Mouse (Mus musculus): ENCODE data around the gene Tbc1d4.

The Tbc1d4 gene

DNA sequence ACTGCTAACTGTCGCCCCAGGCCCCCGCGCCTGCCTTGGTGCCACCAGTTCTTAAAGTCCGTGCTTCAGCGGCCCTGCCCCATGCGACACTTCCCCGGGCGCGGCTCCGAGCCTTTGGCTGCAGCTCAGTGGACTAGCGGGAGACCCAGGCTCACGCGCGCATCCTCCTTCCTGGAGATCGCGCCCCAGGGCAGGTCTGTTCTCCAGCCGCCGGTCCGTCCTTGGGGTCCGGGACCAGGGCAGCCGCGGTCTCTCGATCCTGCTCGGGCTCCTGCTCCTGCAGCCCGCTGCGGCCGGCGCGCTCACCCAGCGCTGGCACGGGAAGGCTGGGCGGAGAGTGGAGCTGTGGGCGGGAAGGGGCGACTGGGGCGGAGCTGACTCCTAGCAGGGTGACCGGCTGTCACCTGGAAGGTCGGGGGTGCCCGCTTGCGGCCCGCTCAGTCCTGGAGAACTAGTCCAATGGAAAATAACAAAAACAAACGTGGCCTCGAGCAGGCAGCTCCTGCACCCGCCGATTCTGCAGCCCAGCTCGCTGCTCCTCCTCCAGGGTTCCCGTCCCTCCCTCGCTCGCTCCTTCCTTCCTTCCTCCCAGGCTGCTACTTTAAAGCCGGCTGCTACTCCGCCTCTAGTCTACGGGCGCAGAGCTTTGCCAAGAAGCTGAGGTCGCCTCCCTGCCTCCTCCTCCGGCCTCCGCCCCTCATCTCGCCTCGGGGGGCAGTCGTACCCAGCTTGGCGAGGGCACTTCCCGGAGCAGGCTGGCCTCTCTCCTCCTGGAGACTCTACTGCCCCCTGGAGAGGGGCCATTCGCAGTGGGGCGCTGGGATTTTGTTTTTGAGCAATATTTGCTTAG, at the start of gene Tbc1d4:
TSS of gene Tbc1d4 (minus strand) at position 673 of the 850 bp plus-strand sequence.
- DNase-seq = peak; percentile 28 to 47

DNA sequence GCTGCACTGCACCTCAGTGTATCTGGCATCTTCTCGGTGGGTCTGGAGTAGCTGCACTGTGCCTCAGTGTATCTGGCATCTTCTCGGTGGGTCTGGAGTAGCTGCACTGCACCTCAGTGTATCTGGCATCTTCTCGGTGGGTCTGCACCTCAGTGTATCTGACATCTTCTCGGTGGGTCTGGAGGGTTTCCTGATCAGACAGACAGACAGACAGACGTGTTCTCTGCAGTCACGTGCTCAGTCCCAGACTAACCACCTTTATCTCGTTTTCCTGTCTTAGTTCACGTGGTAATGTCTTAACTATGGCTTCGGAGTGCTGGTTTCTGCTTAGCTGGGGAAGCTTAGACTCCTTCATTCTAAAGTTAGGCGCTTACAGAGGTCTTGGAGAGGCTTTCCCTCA, 47.3 kb upstream of the Tbc1d4 start:
- no peak for DNase-seq

DNA sequence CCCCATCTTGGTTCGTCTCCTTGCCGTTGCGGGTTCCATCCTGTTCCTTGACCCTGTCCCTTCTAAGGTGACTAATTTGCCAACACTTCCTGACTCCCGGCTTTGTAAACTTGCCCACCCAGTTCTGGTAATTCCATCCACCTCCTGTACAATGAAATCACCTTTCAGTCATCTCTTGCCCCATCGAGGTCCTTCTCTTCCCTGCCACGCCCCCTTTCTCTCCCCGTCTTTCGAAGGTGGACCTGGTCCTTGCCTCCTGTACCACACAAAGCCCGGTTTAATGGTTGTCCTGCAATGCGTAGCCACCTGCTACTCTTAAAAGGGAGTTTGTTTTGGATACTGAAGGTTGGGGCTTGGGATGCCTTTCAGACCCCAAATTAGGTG, 45.5 kb upstream of the Tbc1d4 start:
- DNase-seq = no peak

DNA sequence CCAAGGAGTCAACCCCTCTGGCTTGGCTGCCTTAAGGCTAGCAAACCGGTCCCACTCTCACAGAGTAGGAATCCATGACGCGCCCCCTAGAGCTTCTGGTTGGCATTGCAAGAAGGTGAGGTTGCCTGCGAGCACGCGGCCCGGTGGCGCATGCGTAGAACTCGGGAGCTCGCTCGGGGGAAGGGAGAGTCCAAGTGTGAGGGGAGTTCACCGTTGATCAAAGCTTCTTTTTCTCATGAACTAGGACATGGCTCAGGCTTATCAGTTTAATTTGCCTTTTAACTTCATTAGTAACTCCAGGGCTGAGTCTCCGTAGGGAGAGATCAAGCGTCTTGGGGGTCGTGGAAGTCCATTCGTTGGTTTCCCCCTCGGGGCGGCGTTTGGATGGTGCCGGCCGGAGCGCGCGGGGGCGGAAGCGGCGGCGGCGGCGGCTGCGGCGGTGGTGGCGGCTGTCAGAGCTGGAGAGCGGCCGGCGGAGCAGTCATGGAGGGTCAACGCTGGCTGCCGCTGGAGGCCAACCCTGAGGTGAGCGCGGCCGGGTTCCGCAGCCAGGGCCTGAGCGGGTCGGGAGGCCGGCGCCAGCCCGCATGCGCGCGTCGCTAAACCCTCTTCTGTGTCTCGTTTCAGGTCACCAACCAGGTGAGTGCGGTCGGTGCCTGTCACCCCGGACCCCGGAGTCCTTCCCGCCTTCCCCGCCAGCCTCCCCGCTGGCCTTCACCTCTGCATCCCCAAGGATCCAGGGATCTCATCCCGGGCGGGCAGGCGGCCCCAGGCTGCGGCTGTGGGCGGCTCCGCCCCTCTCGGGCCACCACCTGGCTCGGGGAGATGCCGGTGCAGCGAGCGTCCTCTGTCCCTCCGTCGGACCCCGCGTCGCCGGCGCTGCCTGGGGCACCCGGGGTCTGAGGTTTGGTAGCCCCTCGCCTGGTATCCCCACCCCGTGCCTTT, 44.9 kb upstream of the Tbc1d4 start, which contains the start of gene Uchl3:
TSS of gene Uchl3 (plus strand) at position 387 of the 945 bp plus-strand sequence.
- DNase-seq = peak; percentile 91 to 98

DNA sequence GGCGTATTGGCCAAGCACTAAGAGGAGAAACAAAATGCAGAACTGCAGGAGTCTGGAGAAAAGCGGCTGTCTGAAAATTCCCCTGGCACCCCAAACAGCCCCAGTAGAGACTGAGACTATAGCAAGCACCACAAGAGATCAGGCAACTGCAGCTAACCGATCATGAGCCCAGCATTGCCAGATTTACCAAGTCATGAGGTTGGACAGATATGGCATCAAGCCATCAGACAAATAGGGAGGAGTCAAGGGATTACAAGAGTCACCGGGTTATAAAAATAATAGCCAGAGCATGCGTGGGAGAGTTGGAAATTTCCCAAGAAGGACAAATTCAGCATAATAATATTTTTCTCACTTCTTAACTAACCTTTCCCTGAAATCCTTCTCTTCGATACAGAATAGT, 43.6 kb upstream of the Tbc1d4 start:
- DNase-seq = no peak

DNA sequence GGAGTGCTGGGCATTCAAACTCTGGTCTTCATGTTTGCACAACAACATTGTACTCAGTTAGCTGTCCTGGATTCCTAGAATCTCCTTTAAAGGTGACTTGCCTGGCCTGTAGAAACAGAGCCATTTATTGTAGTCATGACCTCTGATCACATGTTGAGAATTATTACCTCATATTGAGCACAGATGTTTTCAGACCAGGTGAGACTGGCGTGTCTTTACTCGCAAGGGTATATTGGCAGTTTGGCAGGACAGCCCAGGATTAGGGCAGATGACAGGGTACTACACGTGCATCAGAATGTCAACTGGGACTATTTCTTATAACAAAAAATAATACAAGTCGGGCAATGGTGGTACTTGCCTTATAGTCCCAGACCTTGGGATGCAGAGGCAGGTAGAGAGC, 41.6 kb upstream of the Tbc1d4 start:
- no peak for DNase-seq

DNA sequence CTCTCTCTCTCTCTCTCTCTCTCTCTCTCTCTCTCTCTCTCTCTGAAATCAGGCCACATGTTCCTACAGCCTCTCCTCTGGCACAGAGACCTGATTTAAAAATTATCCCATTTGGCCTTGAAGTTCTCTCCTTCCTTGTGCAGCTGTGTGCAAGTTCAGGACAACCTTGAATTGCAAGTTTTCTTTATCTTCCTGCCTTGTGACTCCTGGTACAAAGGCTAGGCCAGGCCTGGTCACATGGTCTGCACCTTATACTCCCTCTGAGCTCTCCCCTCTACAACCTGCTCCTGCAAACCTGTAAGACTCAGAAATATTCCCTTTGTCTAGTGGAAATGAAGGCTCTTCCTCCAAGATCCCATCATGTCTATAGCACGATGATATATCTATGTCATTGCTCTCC, 36.0 kb upstream of the Tbc1d4 start:
- DNase-seq = no peak

DNA sequence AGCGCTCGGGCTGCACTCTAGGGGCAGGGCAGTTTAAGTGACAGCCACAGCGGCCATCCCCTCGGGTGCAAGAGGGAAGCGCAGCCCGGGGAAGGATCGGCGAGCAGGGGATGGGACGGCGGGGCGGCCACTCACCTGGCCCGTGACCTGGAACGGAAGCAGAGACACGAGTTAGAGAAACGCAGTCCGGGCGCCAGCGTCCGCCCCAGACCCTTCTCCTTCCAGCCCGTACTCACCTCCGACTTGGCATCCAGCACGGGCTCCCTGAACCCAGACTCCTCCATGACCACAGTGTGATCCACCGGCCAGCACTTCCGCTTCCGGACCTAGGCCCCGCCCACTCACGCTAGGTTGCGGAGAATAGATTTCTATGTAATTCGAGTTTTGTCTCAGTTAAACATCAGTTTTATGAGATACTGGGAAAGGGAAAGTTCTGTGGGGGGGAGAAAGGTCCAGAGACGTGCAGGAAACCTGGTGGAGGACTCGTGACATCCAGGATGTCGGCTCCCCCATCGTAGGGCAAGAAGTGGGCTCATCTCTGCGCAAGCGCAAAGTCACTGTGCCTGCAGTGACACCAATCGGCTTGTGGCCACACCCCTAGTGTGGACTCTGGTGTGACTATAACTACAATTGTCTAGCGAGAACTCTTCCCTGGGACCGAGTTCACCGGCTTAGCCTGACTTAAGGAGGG, 31.3 kb upstream of the Tbc1d4 start, which contains the start of gene Commd6:
TSS of gene Commd6 (minus strand) at position 534 of the 691 bp plus-strand sequence.
- DNase-seq = peak; percentile 82 to 86

DNA sequence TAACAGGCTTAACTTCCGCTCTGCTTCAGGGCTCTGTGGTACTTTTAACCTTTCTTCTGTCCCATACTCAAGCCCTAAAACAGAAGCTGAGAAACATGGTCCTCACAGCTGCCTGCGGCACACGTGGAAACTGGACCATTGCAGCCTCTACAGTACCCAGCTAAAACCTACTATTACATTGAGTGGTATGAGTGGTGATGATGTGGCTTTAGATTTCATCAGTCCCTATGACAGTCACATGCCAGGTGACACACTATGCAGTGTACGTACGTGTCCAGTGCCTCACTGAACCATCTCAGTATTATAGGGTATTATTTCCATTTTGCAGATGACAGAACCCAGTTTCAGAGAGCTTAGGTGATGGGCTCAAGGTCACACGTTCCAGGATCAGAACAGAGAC, 28.4 kb upstream of the Tbc1d4 start:
- DNase-seq = no peak

DNA sequence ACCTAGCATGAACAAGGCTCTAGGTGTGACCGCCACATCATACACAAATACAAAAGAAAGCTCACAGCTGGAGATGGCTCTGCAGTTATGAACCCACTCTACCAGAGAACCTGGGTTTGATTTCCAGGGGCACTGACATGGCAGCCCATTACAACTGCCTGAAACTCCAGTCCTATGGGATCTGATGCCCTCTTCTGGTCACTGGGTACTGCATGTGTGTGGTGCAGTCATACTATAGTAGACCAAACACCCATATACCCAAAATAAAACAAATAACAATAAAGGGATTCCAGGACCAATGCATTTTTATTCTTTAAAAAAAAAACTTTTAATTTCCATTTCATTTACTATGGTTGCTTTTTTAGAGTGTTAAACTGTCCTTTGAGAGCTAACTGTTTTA, 26.8 kb upstream of the Tbc1d4 start:
- DNase-seq = no peak

DNA sequence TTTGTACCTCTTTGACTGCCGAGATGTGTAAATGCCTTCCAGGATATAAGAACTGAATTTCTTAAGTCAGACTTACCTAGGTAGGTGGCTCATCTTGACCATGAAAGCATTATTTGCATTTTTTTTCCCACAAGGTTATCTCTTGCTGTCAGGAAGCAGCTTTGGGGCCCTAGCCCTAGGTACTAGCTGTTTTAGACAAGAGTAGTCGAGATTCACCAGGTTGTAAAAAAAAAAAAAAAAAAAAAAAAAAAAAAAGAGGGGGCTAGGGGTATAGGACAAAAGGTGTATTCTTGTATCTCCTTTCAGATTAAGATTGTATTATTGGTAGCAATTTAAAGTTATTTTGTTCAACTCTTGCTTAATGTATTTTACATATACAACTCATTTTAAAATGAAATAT, 21.6 kb upstream of the Tbc1d4 start:
- DNase-seq = no peak

DNA sequence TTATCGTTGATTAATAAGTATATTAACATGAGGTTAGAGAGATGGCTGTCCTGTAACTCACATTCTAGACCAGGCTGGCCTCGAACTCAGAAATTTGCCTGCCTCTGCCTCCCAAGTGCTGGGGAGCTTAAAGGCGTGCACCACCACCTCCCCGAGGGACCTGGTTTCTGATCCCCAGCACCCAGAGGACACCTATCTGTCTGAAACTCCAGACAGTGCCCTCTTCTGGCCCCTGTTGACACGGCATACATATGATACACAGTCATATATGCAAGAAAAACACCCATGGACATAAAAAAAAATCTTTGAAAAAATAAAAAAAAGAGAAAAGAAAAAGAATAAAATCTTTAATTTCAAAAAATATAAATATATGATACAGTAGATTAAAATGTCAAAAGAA, 8.7 kb upstream of the Tbc1d4 start:
- DNase-seq = no peak

DNA sequence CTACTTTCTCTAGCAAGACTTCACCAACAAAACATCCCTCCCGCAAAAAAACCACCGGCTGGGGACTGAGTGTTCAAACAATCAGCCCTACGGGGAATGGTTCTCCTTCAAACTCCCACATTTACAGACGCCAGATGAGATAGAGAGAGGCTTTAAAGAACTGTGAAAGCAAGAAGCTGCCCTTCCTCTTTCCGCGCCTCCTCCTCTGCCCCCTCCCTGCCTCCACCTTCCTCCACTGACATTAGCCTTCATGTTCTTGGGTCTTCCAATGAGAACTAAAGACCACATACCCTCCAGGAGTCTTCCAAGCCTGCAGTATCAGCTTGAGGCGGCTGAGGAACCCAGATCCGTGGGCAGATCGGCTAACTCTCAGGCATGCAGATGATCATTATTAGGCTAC, 7.2 kb upstream of the Tbc1d4 start:
- DNase-seq = no peak

DNA sequence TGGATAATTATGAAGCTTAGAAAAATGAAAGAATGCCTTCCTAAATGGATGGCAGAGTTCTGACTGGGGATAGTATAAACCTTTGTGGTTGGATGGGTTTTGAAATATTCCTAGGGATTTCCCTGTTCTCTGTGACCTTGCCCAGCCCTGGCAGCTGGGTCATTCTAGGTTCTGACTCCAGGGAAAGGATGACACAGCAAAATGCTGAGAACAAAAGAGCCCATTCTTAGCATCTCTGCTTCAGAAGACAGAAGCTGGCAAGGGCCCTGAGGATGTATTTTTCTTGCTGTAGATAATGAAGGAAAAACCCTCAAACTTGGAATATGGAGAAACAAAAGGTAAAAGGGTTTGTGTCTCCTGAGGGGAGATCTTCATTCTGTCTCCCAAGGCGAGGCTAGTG, 4.2 kb upstream of the Tbc1d4 start:
- no peak for DNase-seq

DNA sequence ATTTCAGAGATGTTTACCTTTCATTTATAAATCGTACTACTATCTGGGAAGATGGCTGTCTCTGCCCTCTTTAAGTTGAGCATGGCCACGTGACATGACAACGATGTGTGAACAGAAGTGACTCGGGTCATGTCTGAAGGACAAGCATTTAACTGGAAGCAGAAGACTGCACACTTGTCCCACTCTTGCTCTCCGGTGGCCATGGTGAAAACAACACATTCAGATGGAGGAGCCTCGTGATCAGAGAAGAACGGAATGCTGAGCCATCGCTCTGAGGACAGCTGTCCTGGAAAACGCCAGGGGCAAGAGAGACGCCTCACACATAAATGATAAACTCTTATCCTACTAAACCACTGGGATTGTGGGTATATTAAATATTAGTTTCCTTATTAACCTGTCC, 1.7 kb upstream of the Tbc1d4 start:
- no peak for DNase-seq

DNA sequence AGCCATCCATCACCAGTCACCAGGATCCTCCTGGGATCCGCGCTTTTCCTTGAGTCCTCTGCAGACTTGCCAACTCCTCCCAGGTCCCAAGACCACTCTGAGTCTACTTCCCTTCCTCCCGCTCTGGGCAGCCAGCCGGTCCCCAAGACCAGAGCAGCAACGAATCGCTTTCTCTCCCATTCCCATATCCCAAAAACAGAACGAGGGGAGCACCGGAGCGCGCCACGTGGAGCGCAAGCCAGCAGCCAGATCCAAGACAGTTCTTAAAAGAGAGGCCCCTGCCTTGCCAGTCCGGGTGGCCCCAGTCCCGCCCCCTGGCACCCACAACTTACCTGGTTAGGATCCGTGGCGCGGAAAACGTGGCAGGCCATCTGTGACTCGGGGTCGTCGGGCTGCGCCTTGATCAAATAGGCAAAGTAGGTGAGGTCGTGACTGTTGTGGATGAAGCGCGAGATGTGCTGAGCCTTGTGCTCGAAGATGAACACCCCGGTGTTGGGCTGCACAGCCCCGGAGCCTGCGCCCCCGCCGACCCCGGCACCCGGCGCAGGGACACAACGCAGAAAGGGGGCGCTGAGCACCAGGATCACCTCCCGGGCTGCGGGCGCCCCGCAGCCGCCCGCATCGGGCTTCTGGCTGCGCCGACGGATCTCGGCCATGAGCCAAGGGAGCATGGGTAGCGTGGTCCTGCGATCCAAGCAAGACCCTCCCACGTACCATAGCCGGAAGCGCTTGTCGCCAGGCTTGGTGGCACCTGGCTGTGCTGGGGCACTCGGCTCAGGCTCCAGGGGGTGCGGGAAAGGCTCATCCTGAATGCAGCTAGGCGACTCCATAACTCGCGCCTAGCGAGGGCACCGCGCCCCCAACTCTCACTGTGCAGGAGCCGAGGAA, 1.1 kb downstream of the Tbc1d4 start:
- DNase-seq = peak; percentile 5 to 6

DNA sequence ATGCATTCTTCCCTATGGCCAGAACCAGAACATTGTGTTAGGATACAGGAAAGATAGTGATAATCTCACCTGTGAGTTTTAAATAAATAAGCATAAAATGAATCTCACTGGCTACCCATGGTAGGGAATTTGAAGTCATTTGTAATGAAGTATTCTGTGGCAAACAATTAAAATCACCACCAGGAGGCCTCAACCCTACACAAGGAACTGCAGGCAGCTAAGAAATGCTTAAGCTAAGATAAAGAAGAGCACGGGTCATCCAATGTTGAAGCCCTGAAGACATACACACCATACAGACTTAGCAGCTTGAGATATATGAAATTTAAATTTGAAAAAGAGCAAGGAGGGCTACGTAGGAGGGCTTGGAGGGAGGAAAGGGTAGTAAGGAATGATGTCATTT, 3.1 kb downstream of the Tbc1d4 start:
- DNase-seq = no peak

DNA sequence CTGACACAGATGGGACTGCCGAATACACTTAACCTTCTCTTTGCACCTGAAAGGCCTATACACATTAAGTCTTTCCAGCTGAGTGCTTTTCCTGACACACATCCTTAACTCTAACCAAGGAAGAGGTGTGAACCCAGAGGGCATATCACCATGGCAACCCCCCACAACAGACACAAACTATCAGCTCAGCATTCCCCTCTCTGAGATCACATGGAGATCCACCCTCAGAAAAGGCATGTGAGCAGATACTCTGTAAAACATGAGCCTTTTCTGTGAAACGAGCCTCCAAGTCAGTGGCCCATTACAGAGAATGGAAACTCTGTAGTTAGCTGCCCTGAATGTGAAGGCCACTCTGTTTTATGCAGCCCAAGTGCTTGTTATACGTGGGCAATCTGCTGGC, 6.1 kb downstream of the Tbc1d4 start:
- DNase-seq = no peak

DNA sequence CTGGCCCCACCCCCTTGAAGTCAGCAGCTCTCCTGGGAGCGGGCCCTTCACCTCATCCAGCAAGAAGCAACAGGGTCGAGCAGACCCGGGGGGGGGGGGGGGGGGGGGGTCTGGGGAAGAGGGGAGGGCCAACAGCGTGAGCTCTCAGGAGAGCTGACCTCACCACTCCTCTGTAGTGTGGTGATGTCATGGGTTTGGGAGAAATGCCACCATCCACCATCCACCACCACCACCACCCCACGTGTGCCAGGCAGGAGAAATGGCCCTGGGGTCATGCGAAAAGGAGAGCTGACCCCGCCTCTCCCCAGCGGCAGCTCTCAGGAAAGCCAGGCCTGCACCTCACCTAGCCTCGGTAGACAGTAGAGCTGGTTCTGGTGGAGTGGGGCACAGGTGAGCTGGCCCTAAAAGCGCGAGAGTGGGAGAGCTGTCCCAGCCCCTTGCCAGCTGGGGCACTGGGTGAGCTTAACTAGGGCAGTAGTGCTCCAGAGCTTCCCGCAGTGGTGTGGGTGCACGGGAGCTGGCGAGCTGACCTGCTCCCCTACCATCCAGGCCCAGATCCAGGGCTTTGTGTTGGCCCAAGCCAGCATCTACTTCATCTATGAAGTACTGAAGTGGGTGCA, 11.8 kb downstream of the Tbc1d4 start:
- no peak for DNase-seq

DNA sequence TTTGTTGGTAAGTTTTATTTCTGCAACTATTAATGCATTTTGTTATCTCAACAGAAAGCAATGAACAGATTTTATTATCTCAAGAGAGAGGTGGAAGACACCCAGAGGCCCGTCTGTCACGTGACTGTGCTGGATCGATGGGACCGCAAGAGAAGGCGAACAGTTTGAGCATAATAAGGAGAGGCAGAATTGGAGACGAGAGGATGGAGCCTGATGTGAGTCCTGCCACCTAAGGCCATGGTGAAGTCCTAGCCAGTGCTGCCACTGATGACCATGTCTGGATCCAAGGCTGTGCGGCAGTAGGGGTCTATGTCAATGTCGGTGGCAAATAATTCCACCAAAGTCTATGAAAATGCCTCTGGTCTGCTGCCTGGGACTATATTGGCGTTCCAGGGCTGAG, 12.3 kb downstream of the Tbc1d4 start:
- no peak for DNase-seq

DNA sequence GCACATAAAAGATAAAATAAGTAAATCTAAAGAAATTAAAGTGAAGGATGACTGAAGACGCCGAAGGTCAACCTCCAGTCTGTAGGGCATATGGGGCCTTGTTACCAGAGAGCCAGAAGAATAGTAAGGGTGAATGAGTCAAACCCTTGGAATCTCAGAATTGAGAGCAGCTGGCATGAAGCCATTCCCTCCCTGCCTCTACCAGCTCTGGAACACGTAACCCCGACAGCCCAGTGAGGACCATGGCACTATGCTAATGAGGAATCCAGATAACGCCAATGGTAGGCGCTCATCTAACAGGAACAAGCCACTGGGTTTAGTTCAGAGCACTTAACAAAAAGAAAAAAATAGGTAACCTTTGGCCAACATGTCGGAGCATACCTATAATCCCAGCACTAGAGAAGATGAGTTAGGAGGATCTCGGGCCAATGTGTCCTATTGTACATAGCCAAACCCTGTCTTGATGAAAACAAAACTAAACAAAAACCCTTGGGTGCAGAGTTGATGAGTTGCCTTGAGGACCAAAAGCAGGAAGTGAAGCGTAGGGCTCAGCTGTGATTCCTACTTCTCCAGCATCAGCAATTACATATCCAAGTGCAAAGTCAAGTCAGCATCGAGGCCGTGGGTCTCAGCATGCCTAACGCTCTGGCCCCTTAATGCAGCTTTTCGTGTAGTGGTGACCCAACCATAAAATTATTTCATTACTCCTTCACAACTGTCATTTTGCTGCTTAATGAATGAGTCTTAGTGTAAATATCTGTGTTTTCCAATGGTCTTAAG, 13.5 kb downstream of the Tbc1d4 start:
- no peak for DNase-seq

Data from spleen, adult 18-20 months (tissue).